Mouse (Mus musculus) forebrain, embryonic 11.5 days (tissue): ENCODE results near the gene Oas2. TPM values are rescaled to one million over a fixed set of nuclear protein-coding genes. Genes with fewer than 3 reads are reported as not detected.

Experiments
- ATAC-seq: fragments of 200-750 bp; cut with Nextera tagmentation; replicated peaks from 2 replicates; pipeline ENCODE4 v1.8.0; 2017; ENCODE audit warnings: moderate TSS enrichment; ENCODE audit not compliant: low FRiP score
- DNase-seq: peaks from one replicate; pipeline ENCODE4 v3.0.0-alpha.2; 2017; ENCODE audit warnings: low spot score
- H3K27ac ChIP-seq: fragments of 300-500 bp; sonication (generic); 2 replicates; pipeline ENCODE4 v1.5.1; 2014; ENCODE audit warnings: low read depth, low read length
- H3K27me3 ChIP-seq: fragments of 300-500 bp; sonication (generic); 2 replicates; pipeline ENCODE4 v1.6.1; 2014; ENCODE audit warnings: mild to moderate bottlenecking, low read length, mixed read lengths; ENCODE audit not compliant: control insufficient read depth, insufficient read depth
- H3K36me3 ChIP-seq: fragments of 300-500 bp; sonication (generic); 2 replicates; pipeline ENCODE4 v1.6.1; 2014; ENCODE audit warnings: mild to moderate bottlenecking, low read length, moderate library complexity, mixed read lengths; ENCODE audit not compliant: control insufficient read depth, insufficient read depth
- H3K4me1 ChIP-seq: fragments of 300-500 bp; sonication (generic); replicated peaks from 2 replicates; pipeline ENCODE4 v1.6.1; 2014; ENCODE audit warnings: low read length, mixed read lengths; ENCODE audit not compliant: control insufficient read depth, insufficient read depth
- H3K4me2 ChIP-seq: fragments of 300-500 bp; sonication (generic); 2 replicates; pipeline ENCODE4 v1.6.1; 2014; ENCODE audit warnings: low read depth, mild to moderate bottlenecking, low read length, moderate library complexity, mixed read lengths; ENCODE audit not compliant: severe bottlenecking
- H3K4me3 ChIP-seq: fragments of 300-500 bp; sonication (generic); 2 replicates; pipeline ENCODE4 v1.5.1; 2014; ENCODE audit warnings: low read depth, low read length
- H3K9ac ChIP-seq: fragments of 300-500 bp; sonication (generic); 2 replicates; pipeline ENCODE4 v1.6.1; 2014; ENCODE audit warnings: low read length
- H3K9me3 ChIP-seq: fragments of 300-500 bp; sonication (generic); 2 replicates; pipeline ENCODE4 v1.6.1; 2016; ENCODE audit warnings: low read length, mixed read lengths; ENCODE audit not compliant: control insufficient read depth
- WGBS: fragments of 180-500 bp; shearing (Covaris S2); extraction: QIAGEN DNeasy Blood & Tissue Kit; methylation state at CpG from one replicate; pipeline ENCODE4 v1.1.7; 2014; 5-methylcytosine and 5-hydroxymethylcytosine counted together
- polyA plus RNA-seq: library from polyadenylated mRNA; unstranded; fragments of >200 nt; fragmentation: Nextera tagmentation; extraction: Ambion mirVana; gene quantifications from 2 replicates; pipeline ENCODE4 v1.2.1, GENCODE M21; 2014

The Oas2 gene
- polyA plus RNA-seq, 1 experiment from 2014 or later, result 0.15 TPM

- no peak for DNase-seq
- H3K9me3 ChIP-seq, result no peaks in the 10 kb centered on the region
- H3K27ac ChIP-seq, result no peak overlapping the region
- no peak overlapping the region for H3K4me3 ChIP-seq
- H3K4me2 ChIP-seq, result no peak overlapping the region
- peaks cover 12% of the 10 kb centered on the region for H3K27me3 ChIP-seq
- no peaks in the 10 kb centered on the region for H3K36me3 ChIP-seq
- no peak overlapping the region for H3K9ac ChIP-seq
- 81% methylated on average over 5 of the region's 5 CpGs for WGBS
- ATAC-seq, result no peak
- peaks cover under 1% of the 10 kb centered on the region; the same call in 1 of the 2 replicates for H3K4me1 ChIP-seq
These were observed 61.8 kb downstream of the Oas2 start for GRCm38 (mm10) chr5:120687897-120688296.

GRCm38 (mm10) chr5:120687484-120687851 lies 62.2 kb downstream of the Oas2 start:
- Histone ChIP-seq H3K4me1 (peaks cover 5% of the 10 kb centered on the region; the same call in 1 of the 2 replicates), H3K9me3 (no peaks in the 10 kb centered on the region), H3K36me3 (no peaks in the 10 kb centered on the region), H3K9ac (no peak overlapping the region), H3K27me3 (peaks cover 13% of the 10 kb centered on the region), H3K4me2 (no peak overlapping the region), H3K27ac (no peak overlapping the region), H3K4me3 (no peak overlapping the region)
- DNase-seq, result no peak
- no peak for ATAC-seq
- 87% methylated on average over 3 of the region's 3 CpGs for WGBS

GRCm38 (mm10) chr5:120686749-120687483 lies 62.7 kb downstream of the Oas2 start:
- H3K27ac ChIP-seq, result no peak overlapping the region
- no peaks in the 10 kb centered on the region for H3K36me3 ChIP-seq
- no peak overlapping the region for H3K4me3 ChIP-seq
- WGBS, result 89% methylated on average over 6 of the region's 6 CpGs
- H3K4me2 ChIP-seq, result no peak overlapping the region
- H3K9me3 ChIP-seq, result no peaks in the 10 kb centered on the region
- peaks cover 7% of the 10 kb centered on the region; the same call in 1 of the 2 replicates for H3K4me1 ChIP-seq
- H3K9ac ChIP-seq, result no peak overlapping the region
- DNase-seq (no peak), ATAC-seq (no peak)
- H3K27me3 ChIP-seq, result peaks cover 18% of the 10 kb centered on the region

GRCm38 (mm10) chr5:120685678-120686077 lies 64.0 kb downstream of the Oas2 start:
- Histone ChIP-seq H3K9me3 (no peaks in the 10 kb centered on the region), H3K4me2 (no peak overlapping the region), H3K4me1 (peaks cover 9% of the 10 kb centered on the region), H3K9ac (no peak overlapping the region), H3K27ac (no peak overlapping the region), H3K36me3 (no peaks in the 10 kb centered on the region), H3K27me3 (peaks cover 16% of the 10 kb centered on the region), H3K4me3 (no peak overlapping the region)
- DNase-seq, result no peak
- WGBS, result 88% methylated on average over 8 of the region's 8 CpGs
- no peak for ATAC-seq

- H3K27me3 ChIP-seq, result peaks cover 16% of the 10 kb centered on the region
- no peak for ATAC-seq
These were observed 66.5 kb downstream of the Oas2 start for GRCm38 (mm10) chr5:120682982-120683771.

GRCm38 (mm10) chr5:120680918-120681317 lies 68.7 kb downstream of the Oas2 start:
- peaks cover 13% of the 10 kb centered on the region for H3K4me1 ChIP-seq
- no peaks in the 10 kb centered on the region for H3K36me3 ChIP-seq
- peak overlapping the region; percentile 3; the same call in 1 of the 2 replicates for H3K9ac ChIP-seq
- DNase-seq (peak; percentile 54), ATAC-seq (no peak)
- no peak overlapping the region for H3K4me3 ChIP-seq
- WGBS, result 89% methylated on average over 18 of the region's 18 CpGs
- no peak overlapping the region for H3K4me2 ChIP-seq
- no peak overlapping the region for H3K27ac ChIP-seq
- H3K9me3 ChIP-seq, result no peaks in the 10 kb centered on the region
- H3K27me3 ChIP-seq, result peaks cover 16% of the 10 kb centered on the region

More at GRCm38 (mm10) chr5:120682982-120683771, 66.5 kb downstream of the Oas2 start:
- H3K9ac ChIP-seq, result no peak overlapping the region
- no peak overlapping the region for H3K4me2 ChIP-seq
- no peak overlapping the region for H3K4me3 ChIP-seq
- H3K9me3 ChIP-seq, result no peaks in the 10 kb centered on the region
- 5% methylated on average over 24 of the region's 24 CpGs for WGBS
- H3K36me3 ChIP-seq, result no peaks in the 10 kb centered on the region
- DNase-seq, result no peak
- no peak overlapping the region for H3K27ac ChIP-seq
- H3K4me1 ChIP-seq, result peaks cover 13% of the 10 kb centered on the region

Other genes with a start within 250 kb of the Oas2 start
- 29.8 and 31.2 TPM in 2 replicates for gene Plbd2, start 246.2 kb downstream of the Oas2 start, polyA plus RNA-seq
- gene Slc8b1, start 238.7 kb downstream of the Oas2 start, polyA plus RNA-seq, result 2.9 and 3.3 TPM in 2 replicates
- gene Tpcn1, start 161.2 kb downstream of the Oas2 start, polyA plus RNA-seq, result 14.5 and 14.6 TPM in 2 replicates
- gene Iqcd, start 160.8 kb downstream of the Oas2 start, polyA plus RNA-seq, result 1.1 TPM in 2 replicates
- gene Rita1, start 137.3 kb downstream of the Oas2 start, polyA plus RNA-seq, result 10.2 and 10.6 TPM in 2 replicates
- 45.2 and 45.7 TPM in 2 replicates for gene Ddx54, start 137.1 kb downstream of the Oas2 start, polyA plus RNA-seq
- not detected in 2 replicates for gene Cfap73, start 115.6 kb downstream of the Oas2 start, polyA plus RNA-seq
- not detected in 2 replicates for gene Rasal1, start 101.0 kb downstream of the Oas2 start, polyA plus RNA-seq
- 6.4 and 6.6 TPM in 2 replicates for gene Dtx1, start 37.9 kb downstream of the Oas2 start, polyA plus RNA-seq
- gene Oas3, start 27.8 kb upstream of the Oas2 start, polyA plus RNA-seq, result 0.12 and 0.27 TPM in 2 replicates
- gene Oas1e, start 45.7 kb upstream of the Oas2 start, polyA plus RNA-seq, result not detected in 2 replicates
- 0.36 TPM in 1 of 2 replicates, not detected in the other for gene Oas1c, start 62.7 kb upstream of the Oas2 start, polyA plus RNA-seq
- not detected in 2 replicates for gene Oas1f, start 97.5 kb upstream of the Oas2 start, polyA plus RNA-seq
- gene Oas1h, start 111.6 kb upstream of the Oas2 start, polyA plus RNA-seq, result not detected in 2 replicates
- not detected in 2 replicates for gene Oas1g, start 137.8 kb upstream of the Oas2 start, polyA plus RNA-seq
- gene Oas1a, start 157.7 kb upstream of the Oas2 start, polyA plus RNA-seq, result 0.35 and 0.60 TPM in 2 replicates
- not detected in 2 replicates for gene Oas1d, start 164.7 kb upstream of the Oas2 start, polyA plus RNA-seq